Mouse (Mus musculus) embryonic fibroblast, embryonic 13.5 days (primary cell): ENCODE results near the gene Phka1.

Experiments
- CTCF ChIP-seq: IDR thresholded peaks from 2 replicates; pipeline ENCODE4 v1.5.1; 2011; ENCODE audit warnings: mild to moderate bottlenecking, control low read depth, low read length, moderate library complexity, borderline replicate concordance; ENCODE audit not compliant: insufficient read depth
- POLR2A ChIP-seq: IDR thresholded peaks from 2 replicates; pipeline ENCODE4 v1.6.1; 2011; ENCODE audit warnings: low read depth, mild to moderate bottlenecking, control low read depth, low read length, moderate library complexity

DNA sequence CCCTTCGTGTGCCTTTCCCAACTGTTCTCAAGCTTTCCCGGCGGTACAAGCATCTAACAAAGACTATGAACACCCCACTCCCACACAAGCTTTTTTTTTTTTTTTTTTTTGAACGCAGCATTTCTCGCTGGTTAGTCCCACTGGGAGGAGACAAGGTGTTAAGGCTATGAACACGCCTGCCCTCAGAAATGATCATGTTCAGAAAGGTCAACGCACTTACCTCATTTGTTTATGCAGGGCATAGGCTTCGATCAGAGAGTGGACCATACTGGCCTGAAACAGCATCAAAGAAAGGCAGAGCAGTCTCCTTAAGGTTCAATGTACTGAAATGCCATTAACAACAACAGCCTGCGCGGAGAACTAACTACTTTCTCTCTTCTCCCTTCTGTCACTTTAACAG lies 139.9 kb downstream of the Phka1 start:
- TF ChIP-seq CTCF (no peak), POLR2A (no peak)
